Mouse (Mus musculus): ENCODE measurements around the gene Itch. TPM values are rescaled to one million over a fixed set of nuclear protein-coding genes. Genes with fewer than 3 reads are reported as not detected.
A peak's percentile ranks its signal among the peaks of the same experiment; 100 is the strongest.
"Not testable (repeated sequence)": the region's sequence is repeated elsewhere in the genome, so short reads cannot be mapped to it uniquely, and the experiment has no call there.

Gene Itch
- polyA plus RNA-seq, 1 experiment = 30.6 TPM

DNA sequence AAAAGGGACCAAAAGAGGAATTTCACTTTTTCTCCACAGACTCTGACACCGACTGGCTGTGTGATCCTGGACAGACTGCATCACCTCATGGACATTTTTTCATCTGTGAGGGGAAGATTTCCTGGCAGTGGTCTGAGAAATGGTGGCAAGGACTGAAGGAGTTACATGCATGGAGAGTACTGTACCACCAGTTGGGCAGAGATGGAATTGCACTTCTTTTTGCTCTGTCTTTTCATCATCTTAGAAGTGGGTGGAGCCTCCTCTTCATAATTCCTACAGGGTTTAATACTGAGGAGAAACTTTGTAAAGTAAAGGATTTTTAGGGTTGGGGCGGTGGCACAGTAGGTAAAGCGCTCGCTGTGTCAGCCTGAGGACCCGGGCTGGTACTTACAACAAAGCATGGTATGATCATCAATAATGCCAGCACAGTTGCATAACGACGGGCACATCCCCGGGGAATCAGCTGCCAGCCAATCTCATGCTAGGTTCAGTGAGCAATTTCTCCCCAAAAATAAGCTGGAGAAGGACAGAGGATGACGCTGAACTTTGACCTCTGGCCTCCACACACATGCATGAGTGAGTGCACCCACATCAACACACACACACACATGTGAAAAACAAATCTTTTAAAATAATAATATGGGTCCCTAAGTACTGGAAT lies 34.5 kb upstream of the Itch start:
- Histone ChIP-seq H3K27ac (ENCODE audit: insufficient read depth, low read length) (peak overlapping the region; percentile 61; the same call in 1 of the 2 replicates), H3K27me3 (ENCODE audit: control insufficient read depth, insufficient read depth, low read length) (no peaks in the 10 kb centered on the region), H3K4me3 (replicated peaks; ENCODE audit: insufficient read depth, low read depth, low read length) (no peak overlapping the region), H3K4me1 (ENCODE audit: control insufficient read depth, insufficient read depth, low read length) (peaks cover 3% of the 10 kb centered on the region)
- 72% methylated on average over 9 of the region's 9 CpGs for WGBS
- peak in 1 of 2 experiments; percentile 7 for DNase-seq
- no peak for TF ChIP-seq CTCF (IDR thresholded peaks at IDR 0.05; ENCODE audit: borderline replicate concordance, insufficient read depth, low read depth, low read length)
- TF ChIP-seq POLR2A (IDR thresholded peaks at IDR 0.05; ENCODE audit: borderline replicate concordance, insufficient read depth, low read length) = no peak

DNA sequence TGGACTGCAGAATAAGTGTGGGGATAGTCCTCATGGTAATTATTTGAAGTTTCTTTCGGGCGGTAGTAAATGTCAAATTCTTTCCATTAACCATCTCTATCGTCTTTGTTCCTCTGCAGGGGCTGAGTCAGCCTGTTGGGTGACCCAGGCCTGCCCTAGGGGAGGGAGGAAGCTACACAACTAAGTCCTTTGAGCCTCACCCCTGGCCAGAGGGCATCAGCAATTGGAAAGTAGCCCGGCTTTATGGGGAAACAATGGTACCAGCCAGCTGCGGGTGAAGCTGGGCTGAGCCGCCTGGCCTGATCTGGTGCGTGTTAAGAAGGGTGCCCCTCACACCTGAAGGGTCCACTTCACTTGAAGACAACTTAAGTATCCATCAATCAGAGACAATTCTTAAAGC lies 33.9 kb upstream of the Itch start:
- Histone ChIP-seq H3K27me3 (ENCODE audit: control insufficient read depth, insufficient read depth, low read length) (no peaks in the 10 kb centered on the region), H3K4me3 (replicated peaks; ENCODE audit: insufficient read depth, low read depth, low read length) (no peak overlapping the region), H3K27ac (ENCODE audit: insufficient read depth, low read length) (peak overlapping the region; percentile 31; the same call in 1 of the 2 replicates), H3K4me1 (ENCODE audit: control insufficient read depth, insufficient read depth, low read length) (peaks cover 3% of the 10 kb centered on the region)
- 70% methylated on average over 7 of the region's 7 CpGs for WGBS
- TF ChIP-seq POLR2A (IDR thresholded peaks at IDR 0.05; ENCODE audit: borderline replicate concordance, insufficient read depth, low read length) = no peak
- TF ChIP-seq CTCF (IDR thresholded peaks at IDR 0.05; ENCODE audit: borderline replicate concordance, insufficient read depth, low read depth, low read length) = no peak
- DNase-seq = peak in 1 of 2 experiments; percentile 29

DNA sequence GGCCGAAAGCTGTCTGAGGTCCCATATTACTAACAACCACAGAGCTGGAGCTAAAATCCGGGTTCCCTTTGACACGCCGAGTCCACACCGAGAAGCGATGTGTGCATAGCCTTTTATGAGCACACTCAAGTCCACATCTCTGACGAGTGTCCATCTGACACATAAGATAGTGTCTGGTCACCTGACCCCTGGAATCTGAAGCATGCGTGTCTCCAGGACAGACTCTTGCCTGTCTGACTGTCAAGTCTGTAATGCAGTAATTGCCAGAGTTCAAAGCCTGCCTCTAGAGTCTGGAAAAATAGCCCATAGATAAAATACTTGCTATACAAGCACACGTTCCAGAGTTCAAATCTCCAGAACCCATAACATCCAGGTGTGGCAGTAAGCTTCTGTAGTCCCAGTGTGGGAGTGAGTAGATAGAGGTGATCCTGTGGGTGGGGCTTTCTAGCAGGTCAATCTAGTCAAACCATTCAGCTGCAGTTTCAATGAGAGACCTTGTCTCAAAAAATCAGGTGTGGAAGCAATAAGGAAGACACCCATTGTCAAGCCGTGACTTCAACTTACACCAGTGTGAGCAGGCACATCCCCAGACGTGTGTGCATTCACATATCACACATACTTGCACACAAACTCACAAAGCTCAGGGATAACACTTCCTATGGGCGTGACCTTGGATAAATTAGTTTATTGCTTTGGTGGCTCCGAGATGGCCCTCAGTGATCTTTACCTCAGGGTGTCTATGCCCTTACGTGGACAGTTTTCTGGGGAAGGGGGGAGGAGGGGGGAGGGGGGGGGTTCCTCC lies 33.1 kb upstream of the Itch start:
- H3K27me3 ChIP-seq (ENCODE audit: control insufficient read depth, insufficient read depth, low read length) = no peaks in the 10 kb centered on the region
- DNase-seq = no peak
- no peak for TF ChIP-seq POLR2A (IDR thresholded peaks at IDR 0.05; ENCODE audit: borderline replicate concordance, insufficient read depth, low read length)
- no peak for TF ChIP-seq CTCF (IDR thresholded peaks at IDR 0.05; ENCODE audit: borderline replicate concordance, insufficient read depth, low read depth, low read length)
- H3K27ac ChIP-seq (ENCODE audit: insufficient read depth, low read length) = peak overlapping the region; percentile 31; the same call in 1 of the 2 replicates
- no peak overlapping the region for H3K4me3 ChIP-seq (replicated peaks; ENCODE audit: insufficient read depth, low read depth, low read length)
- peaks cover 3% of the 10 kb centered on the region for H3K4me1 ChIP-seq (ENCODE audit: control insufficient read depth, insufficient read depth, low read length)
- WGBS = 92% methylated on average over 14 of the region's 14 CpGs

DNA sequence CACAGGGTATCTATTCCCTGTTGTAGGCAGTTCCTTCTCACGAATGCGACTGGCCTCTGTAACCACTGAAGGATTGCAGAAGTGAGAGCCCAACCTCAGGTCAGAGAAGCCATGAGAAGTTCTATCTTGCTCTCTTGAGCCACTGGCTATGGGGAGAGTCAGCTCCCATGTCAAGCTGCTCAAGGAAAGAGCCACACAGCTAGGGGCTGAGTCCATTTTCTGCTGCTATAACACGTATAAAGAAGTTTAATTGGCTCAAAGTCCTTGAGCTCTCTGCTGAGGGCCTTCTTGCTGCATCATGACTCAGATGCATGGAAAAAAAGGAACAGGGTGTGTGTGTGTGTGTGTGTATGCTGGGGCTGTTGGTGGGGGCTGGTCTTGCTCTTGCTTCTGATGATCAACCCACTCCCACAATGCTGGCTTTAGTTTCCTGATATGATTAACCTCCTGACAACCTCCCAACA lies 32.5 kb upstream of the Itch start:
- DNase-seq = no peak
- H3K27me3 ChIP-seq (ENCODE audit: control insufficient read depth, insufficient read depth, low read length) = no peaks in the 10 kb centered on the region
- H3K4me1 ChIP-seq (ENCODE audit: control insufficient read depth, insufficient read depth, low read length) = peaks cover 3% of the 10 kb centered on the region
- WGBS = 89% methylated on average over 3 of the region's 3 CpGs
- TF ChIP-seq CTCF (IDR thresholded peaks at IDR 0.05; ENCODE audit: borderline replicate concordance, insufficient read depth, low read depth, low read length) (no peak), POLR2A (IDR thresholded peaks at IDR 0.05; ENCODE audit: borderline replicate concordance, insufficient read depth, low read length) (no peak)
- no peak overlapping the region for H3K4me3 ChIP-seq (replicated peaks; ENCODE audit: insufficient read depth, low read depth, low read length)
- H3K27ac ChIP-seq (ENCODE audit: insufficient read depth, low read length) = peak overlapping the region; percentile 30; the same call in 1 of the 2 replicates

DNA sequence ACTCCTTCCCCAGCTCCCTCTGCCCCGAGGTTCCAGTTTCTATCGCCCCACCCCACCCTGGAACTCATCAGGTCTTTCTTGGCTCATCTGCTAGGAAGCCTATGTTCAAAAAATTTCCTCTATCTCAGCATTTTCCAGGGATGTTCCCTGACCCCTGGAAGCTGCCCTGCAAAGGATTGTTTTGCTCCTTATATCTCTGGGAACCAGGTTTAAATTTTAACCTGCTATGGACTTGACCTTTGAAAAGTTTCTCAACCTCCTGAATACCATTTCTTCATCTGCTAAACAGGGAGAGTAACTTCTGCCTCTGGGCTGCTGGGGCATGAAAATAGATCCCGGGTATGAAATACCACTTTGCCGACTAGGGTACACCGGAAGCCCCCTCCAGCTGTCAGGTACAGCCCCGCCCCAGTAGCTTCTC lies 31.5 kb upstream of the Itch start:
- Histone ChIP-seq H3K27me3 (ENCODE audit: control insufficient read depth, insufficient read depth, low read length) (no peaks in the 10 kb centered on the region), H3K4me1 (ENCODE audit: control insufficient read depth, insufficient read depth, low read length) (peaks cover 3% of the 10 kb centered on the region), H3K4me3 (replicated peaks; ENCODE audit: insufficient read depth, low read depth, low read length) (no peak overlapping the region), H3K27ac (ENCODE audit: insufficient read depth, low read length) (no peak overlapping the region)
- TF ChIP-seq POLR2A (IDR thresholded peaks at IDR 0.05; ENCODE audit: borderline replicate concordance, insufficient read depth, low read length) = no peak
- TF ChIP-seq CTCF (IDR thresholded peaks at IDR 0.05; ENCODE audit: borderline replicate concordance, insufficient read depth, low read depth, low read length) = no peak
- no peak for DNase-seq
- WGBS = 62% methylated on average over 6 of the region's 6 CpGs

DNA sequence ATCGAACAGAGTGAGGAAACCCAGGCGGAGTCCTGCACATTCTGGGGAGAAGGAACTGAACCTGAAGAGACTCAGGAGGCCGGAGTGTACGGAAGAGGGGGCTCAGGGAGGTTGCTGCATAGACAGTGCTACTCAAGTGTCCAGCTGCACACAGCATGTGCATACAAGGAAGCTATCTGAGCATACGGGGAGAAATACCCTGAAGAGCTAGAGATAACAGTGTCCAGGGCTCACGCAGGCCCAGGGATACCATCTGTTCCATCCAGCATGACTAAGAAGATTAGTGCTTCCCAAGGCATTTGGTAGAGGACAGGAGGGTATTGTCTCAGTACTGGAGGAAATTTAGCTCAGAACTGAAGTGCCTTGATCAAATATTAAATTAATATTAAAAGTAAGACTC lies 29.7 kb upstream of the Itch start:
- DNase-seq = peak; percentile 27 to 52
- H3K4me1 ChIP-seq (ENCODE audit: control insufficient read depth, insufficient read depth, low read length) = peaks cover 3% of the 10 kb centered on the region
- no peak overlapping the region for H3K4me3 ChIP-seq (replicated peaks; ENCODE audit: insufficient read depth, low read depth, low read length)
- WGBS = 32% methylated on average over 6 of the region's 6 CpGs
- no peak overlapping the region for H3K27ac ChIP-seq (ENCODE audit: insufficient read depth, low read length)
- TF ChIP-seq POLR2A (IDR thresholded peaks at IDR 0.05; ENCODE audit: borderline replicate concordance, insufficient read depth, low read length) = no peak
- no peak for TF ChIP-seq CTCF (IDR thresholded peaks at IDR 0.05; ENCODE audit: borderline replicate concordance, insufficient read depth, low read depth, low read length)
- no peaks in the 10 kb centered on the region for H3K27me3 ChIP-seq (ENCODE audit: control insufficient read depth, insufficient read depth, low read length)

DNA sequence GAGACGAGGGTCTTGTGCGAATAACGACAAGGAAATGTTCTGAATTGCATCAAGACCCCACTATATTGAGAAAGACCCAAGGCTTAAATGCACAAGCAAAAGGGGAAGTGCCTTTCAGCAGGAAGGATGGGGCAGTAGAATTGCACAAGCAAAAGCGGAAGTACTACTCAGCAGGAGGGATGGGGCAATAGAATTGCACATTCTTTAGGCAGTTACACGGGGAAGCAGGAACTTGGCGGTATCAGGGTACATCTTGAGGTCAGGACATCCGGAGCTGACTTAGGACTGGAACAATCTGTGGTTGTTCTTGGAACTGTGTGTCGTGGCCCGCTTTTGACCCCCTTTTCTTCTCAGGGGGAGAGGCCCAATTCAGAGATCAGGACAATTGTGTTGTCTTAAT lies 26.0 kb upstream of the Itch start:
- not testable (repeated sequence) for H3K4me1 ChIP-seq (ENCODE audit: control insufficient read depth, insufficient read depth, low read length); H3K27ac ChIP-seq (ENCODE audit: insufficient read depth, low read length); H3K27me3 ChIP-seq (ENCODE audit: control insufficient read depth, insufficient read depth, low read length); DNase-seq; H3K4me3 ChIP-seq (replicated peaks; ENCODE audit: insufficient read depth, low read depth, low read length)
- 78% methylated on average over 9 of the region's 9 CpGs for WGBS

All from cerebellum, adult 2 months (tissue).